Mouse (Mus musculus): ENCODE measurements around the gene Nhsl1. TPM values are rescaled to one million over a fixed set of nuclear protein-coding genes. Genes with fewer than 3 reads are reported as not detected.
"Not testable (repeated sequence)": the region's sequence is repeated elsewhere in the genome, so short reads cannot be mapped to it uniquely, and the experiment has no call there.

Gene Nhsl1
- total RNA-seq, 2 experiments from 2014 or later: 23.7 to 27.7 TPM

- no peak for DNase-seq (ENCODE audit: low spot score in 2 of 2)
- intact Hi-C loops (cut with DNase I): no loop called here
Measured at GRCm38 (mm10) chr10:18510663-18511062, 191.9 kb downstream of the Nhsl1 start.

GRCm38 (mm10) chr10:18511496-18511895, 192.7 kb downstream of the Nhsl1 start:
- DNase-seq (ENCODE audit: low spot score in 2 of 2): no peak
- intact Hi-C loops (cut with DNase I): no loop called here

- DNase-seq (ENCODE audit: low spot score in 2 of 2): no peak
- intact Hi-C loops (cut with DNase I): no loop called here
Measured at GRCm38 (mm10) chr10:18522556-18522955, 203.8 kb downstream of the Nhsl1 start.

- no peak for DNase-seq (ENCODE audit: low spot score in 2 of 2)
- intact Hi-C loops (cut with DNase I): loop anchor here (5.0 kb wide), 1 partner anchor 288 kb away; no protein-coding TSS in a partner anchor
Measured at GRCm38 (mm10) chr10:18525311-18525710, 206.5 kb downstream of the Nhsl1 start.

GRCm38 (mm10) chr10:18525726-18526125, 206.9 kb downstream of the Nhsl1 start:
- no peak for DNase-seq (ENCODE audit: low spot score in 2 of 2)
- intact Hi-C loops (cut with DNase I): loop anchor here (2.0 to 5.0 kb wide), 2 partner anchors 43 to 288 kb away; no protein-coding TSS in a partner anchor

- peak; percentile 70 to 80 for DNase-seq (ENCODE audit: low spot score in 2 of 2)
- intact Hi-C loops (cut with DNase I): loop anchor here (2.0 to 5.0 kb wide), 2 partner anchors 44 to 289 kb away; no protein-coding TSS in a partner anchor
Measured at GRCm38 (mm10) chr10:18526184-18526850, 207.5 kb downstream of the Nhsl1 start.

GRCm38 (mm10) chr10:18526851-18527675, 208.3 kb downstream of the Nhsl1 start:
- intact Hi-C loops (cut with DNase I): loop anchor here (2.0 to 5.0 kb wide), 2 partner anchors 44 to 290 kb away; no protein-coding TSS in a partner anchor
- peak in 1 of 2 experiments; percentile 19 for DNase-seq (ENCODE audit: low spot score in 2 of 2)

- intact Hi-C loops (cut with DNase I): loop anchor here (1.0 to 5.0 kb wide), 4 partner anchors 45 to 290 kb away; no protein-coding TSS in a partner anchor
- DNase-seq (ENCODE audit: low spot score in 2 of 2): no peak
Measured at GRCm38 (mm10) chr10:18527766-18528165, 209.0 kb downstream of the Nhsl1 start.

- intact Hi-C loops (cut with DNase I): loop anchor here (1.0 to 5.0 kb wide), 3 partner anchors 75 to 291 kb away; no protein-coding TSS in a partner anchor
- DNase-seq (ENCODE audit: low spot score in 2 of 2): peak in 1 of 2 experiments; percentile 10
Measured at GRCm38 (mm10) chr10:18528475-18528874, 209.7 kb downstream of the Nhsl1 start.

GRCm38 (mm10) chr10:18529177-18529576, 210.4 kb downstream of the Nhsl1 start:
- no peak for DNase-seq (ENCODE audit: low spot score in 2 of 2)
- intact Hi-C loops (cut with DNase I): loop anchor here (5.0 kb wide), 1 partner anchor 292 kb away; no protein-coding TSS in a partner anchor

GRCm38 (mm10) chr10:18530161-18530560, 211.4 kb downstream of the Nhsl1 start:
- DNase-seq (ENCODE audit: low spot score in 2 of 2): no peak
- intact Hi-C loops (cut with DNase I): no loop called here

- DNase-seq (ENCODE audit: low spot score in 2 of 2): no peak
- intact Hi-C loops (cut with DNase I): no loop called here
Measured at GRCm38 (mm10) chr10:18532293-18532692, 213.5 kb downstream of the Nhsl1 start.

GRCm38 (mm10) chr10:18536889-18537288, 218.1 kb downstream of the Nhsl1 start:
- intact Hi-C loops (cut with DNase I): no loop called here
- DNase-seq (ENCODE audit: low spot score in 2 of 2): no peak

GRCm38 (mm10) chr10:18545309-18545708, 226.5 kb downstream of the Nhsl1 start:
- DNase-seq (ENCODE audit: low spot score in 2 of 2): no peak
- intact Hi-C loops (cut with DNase I): no loop called here

GRCm38 (mm10) chr10:18545813-18546235, 227.0 kb downstream of the Nhsl1 start, which contains the start of gene Hebp2:
TSS of gene Hebp2 (minus strand) at chr10:18546076.
- DNase-seq (ENCODE audit: low spot score in 2 of 2): peak; percentile 65 to 67
- intact Hi-C loops (cut with DNase I): no loop called here

- no peak for DNase-seq (ENCODE audit: low spot score in 2 of 2)
- intact Hi-C loops (cut with DNase I): no loop called here
Measured at GRCm38 (mm10) chr10:18547381-18547780, 228.6 kb downstream of the Nhsl1 start.

GRCm38 (mm10) chr10:18549321-18550216, 230.8 kb downstream of the Nhsl1 start:
- intact Hi-C loops (cut with DNase I): no loop called here
- DNase-seq (ENCODE audit: low spot score in 2 of 2): peak; percentile 15 to 17

GRCm38 (mm10) chr10:18559076-18559475, 240.3 kb downstream of the Nhsl1 start:
- intact Hi-C loops (cut with DNase I); DNase-seq (ENCODE audit: low spot score in 2 of 2): not testable (repeated sequence)

- no peak for DNase-seq (ENCODE audit: low spot score in 2 of 2)
- intact Hi-C loops (cut with DNase I): loop anchor here (10.0 kb wide), 1 partner anchor 343 kb away; no protein-coding TSS in a partner anchor
Measured at GRCm38 (mm10) chr10:18561445-18561844, 242.7 kb downstream of the Nhsl1 start.
